13 mouse cellular contexts compared by ENCODE assay signal in the genomic region with DNA sequence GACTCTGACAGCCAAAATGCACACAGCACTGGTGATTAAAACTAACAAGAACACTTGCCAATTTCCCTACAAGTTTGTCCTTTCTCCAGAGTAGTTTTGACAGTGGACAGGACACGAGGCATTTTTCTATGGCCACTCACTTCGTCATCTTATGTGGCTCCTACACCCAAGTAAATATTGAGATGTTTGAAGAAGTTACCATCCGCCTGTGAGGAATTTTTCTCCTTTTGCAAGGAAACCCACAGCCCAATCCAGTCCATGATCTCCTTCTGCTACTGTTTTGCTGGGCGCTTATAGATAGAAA. TPM values are rescaled to one million over a fixed set of nuclear protein-coding genes. Genes with fewer than 3 reads are reported as not detected.
A peak's percentile ranks its signal among the peaks of the same experiment; 100 is the strongest.
DNase-seq lines count a peak whose midpoint lies in the region; ATAC-seq and TF ChIP-seq lines count a peak whose summit lies in the region.
"Had no signal": no experiment of that assay in that cellular context is flagged by ENCODE, and none has a peak within 500 bp of the region (broad histone marks: within the 10 kb centered on the region; RNA-seq: fewer than 3 reads in every experiment).

No protein-coding gene starts in this region.

- WGBS in heart, postnatal 0 days = 64% methylated on average over 4 of the region's 4 CpGs
- WGBS in heart, embryonic 11.5 days (ENCODE audit: insufficient replicate concordance) = 48% methylated on average over 4 of the region's 4 CpGs
- WGBS in embryonic facial prominence, embryonic 15.5 days = 35% methylated on average over 4 of the region's 4 CpGs
- WGBS in limb, embryonic 15.5 days = 36% methylated on average over 4 of the region's 4 CpGs

- H3K27me3 ChIP-seq in heart, postnatal 0 days (ENCODE audit: control insufficient read depth, insufficient read depth, low read length) = peaks cover 3% of the 10 kb centered on the region; the same call in 1 of the 2 replicates
- peaks cover 3% of the 10 kb centered on the region; the same call in 1 of the 2 replicates for H3K27me3 ChIP-seq in heart, embryonic 11.5 days (ENCODE audit: control insufficient read depth, insufficient read depth, low read length)
- peaks cover 80% of the 10 kb centered on the region for H3K27me3 ChIP-seq in E14TG2a.4 (ENCODE audit: insufficient read depth, low read length)
- H3K27me3 ChIP-seq in embryonic facial prominence, embryonic 15.5 days = peaks cover 15% of the 10 kb centered on the region
- peaks cover 13% of the 10 kb centered on the region for H3K27me3 ChIP-seq in limb, embryonic 15.5 days

- no peak overlapping the region for H3K9ac ChIP-seq in heart, postnatal 0 days (replicated peaks; ENCODE audit: low read depth, low read length)
- H3K9ac ChIP-seq in heart, embryonic 11.5 days (ENCODE audit: low read depth, low read length) = no peak overlapping the region
- no peak overlapping the region for H3K9ac ChIP-seq in embryonic facial prominence, embryonic 15.5 days
- no peak overlapping the region for H3K9ac ChIP-seq in limb, embryonic 15.5 days
- H3K9ac ChIP-seq: hindbrain, embryonic 15.5 days; neural tube, embryonic 13.5 days had no signal

- no peak for TF ChIP-seq EP300 in heart, postnatal 0 days (IDR thresholded peaks at IDR 0.05; ENCODE audit: low read depth)

- DNase-seq in heart, postnatal 0 days (ENCODE audit: low spot score) = peak; percentile 22
- no peak for DNase-seq in ovary, adult 18-20 months (ENCODE audit: low spot score)
- no peak for DNase-seq in cerebellum, postnatal 14 days
- DNase-seq: adrenal gland, adult 2 months; thymus, postnatal 25 days had no signal

- ATAC-seq in heart, postnatal 0 days (ENCODE audit: insufficient read depth, low read depth) = no peak
- no peak for ATAC-seq in heart, embryonic 11.5 days (replicated peaks; ENCODE audit: insufficient number of reproducible peaks, low FRiP score, low TSS enrichment)
- ATAC-seq in embryonic facial prominence, embryonic 15.5 days (ENCODE audit: insufficient number of reproducible peaks, low FRiP score, low TSS enrichment, low read depth) = no peak
- ATAC-seq in limb, embryonic 15.5 days (ENCODE audit: insufficient number of reproducible peaks, low FRiP score, low TSS enrichment, low read depth) = no peak

- H3K36me3 ChIP-seq in heart, postnatal 0 days (replicated peaks; ENCODE audit: control insufficient read depth, insufficient read depth, low read length) = no peaks in the 10 kb centered on the region
- H3K36me3 ChIP-seq in heart, embryonic 11.5 days (ENCODE audit: control insufficient read depth, insufficient read depth, low read length) = no peaks in the 10 kb centered on the region
- no peaks in the 10 kb centered on the region for H3K36me3 ChIP-seq in E14TG2a.4 (ENCODE audit: insufficient read depth, low read length)
- no peaks in the 10 kb centered on the region for H3K36me3 ChIP-seq in embryonic facial prominence, embryonic 15.5 days
- H3K36me3 ChIP-seq in limb, embryonic 15.5 days = no peaks in the 10 kb centered on the region
- H3K36me3 ChIP-seq: hindbrain, embryonic 15.5 days; neural tube, embryonic 13.5 days had no signal

- H3K4me3 ChIP-seq in heart, postnatal 0 days (ENCODE audit: low read depth, low read length) = no peak overlapping the region
- H3K4me3 ChIP-seq in heart, embryonic 11.5 days (ENCODE audit: low read depth, low read length) = no peak overlapping the region
- H3K4me3 ChIP-seq in E14TG2a.4 (replicated peaks; ENCODE audit: low read length) = peak overlapping the region; percentile 39; the same call in 1 of the 2 replicates
- H3K4me3 ChIP-seq in embryonic facial prominence, embryonic 15.5 days (replicated peaks) = no peak overlapping the region
- H3K4me3 ChIP-seq in limb, embryonic 15.5 days = no peak overlapping the region
- H3K4me3 ChIP-seq: hindbrain, embryonic 15.5 days; neural tube, embryonic 13.5 days had no signal

- H3K4me2 ChIP-seq in heart, postnatal 0 days (ENCODE audit: low read depth, low read length) = no peak overlapping the region; the same call in 1 of the 2 replicates
- H3K4me2 ChIP-seq in heart, embryonic 11.5 days = no peak overlapping the region
- peak overlapping the region; percentile 23 for H3K4me2 ChIP-seq in embryonic facial prominence, embryonic 15.5 days (replicated peaks)
- H3K4me2 ChIP-seq in limb, embryonic 15.5 days = 0 out of 2 replicates have a peak overlapping the region, but pooled peaks have one; percentile 17
- H3K4me2 ChIP-seq: liver, embryonic 11.5 days had no signal

- H3K9me3 ChIP-seq in heart, postnatal 0 days (replicated peaks; ENCODE audit: control insufficient read depth, low read length) = no peaks in the 10 kb centered on the region
- H3K9me3 ChIP-seq in heart, embryonic 11.5 days (replicated peaks; ENCODE audit: control insufficient read depth, low read length) = no peaks in the 10 kb centered on the region
- H3K9me3 ChIP-seq in E14TG2a.4 (ENCODE audit: low read length) = no peaks in the 10 kb centered on the region
- no peaks in the 10 kb centered on the region for H3K9me3 ChIP-seq in embryonic facial prominence, embryonic 15.5 days (replicated peaks)
- H3K9me3 ChIP-seq in limb, embryonic 15.5 days = no peaks in the 10 kb centered on the region
- H3K9me3 ChIP-seq: hindbrain, embryonic 15.5 days; neural tube, embryonic 13.5 days had no signal

- no peak for TF ChIP-seq CTCF in heart, postnatal 0 days (IDR thresholded peaks at IDR 0.05; ENCODE audit: low read depth)
- TF ChIP-seq CTCF in E14TG2a.4 (conservative IDR thresholded peaks at IDR 0.05; ENCODE audit: low read length) = no peak

- no peak overlapping the region for H3K27ac ChIP-seq in heart, postnatal 0 days (ENCODE audit: low read depth)
- no peak overlapping the region for H3K27ac ChIP-seq in heart, embryonic 11.5 days (ENCODE audit: low read depth, low read length)
- H3K27ac ChIP-seq in embryonic facial prominence, embryonic 15.5 days (replicated peaks) = peak overlapping the region; percentile 29; the same call in 1 of the 2 replicates
- H3K27ac ChIP-seq in limb, embryonic 15.5 days = peak overlapping the region; percentile 54; the same call in 1 of the 2 replicates
- H3K27ac ChIP-seq: hindbrain, embryonic 15.5 days; kidney, postnatal 0 days; neural tube, embryonic 13.5 days had no signal

- H3K4me1 ChIP-seq in heart, postnatal 0 days (ENCODE audit: control insufficient read depth, insufficient read depth) = no peaks in the 10 kb centered on the region
- peaks cover 20% of the 10 kb centered on the region for H3K4me1 ChIP-seq in heart, embryonic 11.5 days (ENCODE audit: control insufficient read depth, insufficient read depth, low read length)
- peaks cover 50% of the 10 kb centered on the region for H3K4me1 ChIP-seq in E14TG2a.4 (replicated peaks; ENCODE audit: low read depth, low read length)
- peaks cover 35% of the 10 kb centered on the region for H3K4me1 ChIP-seq in embryonic facial prominence, embryonic 15.5 days
- H3K4me1 ChIP-seq in limb, embryonic 15.5 days = peaks cover 39% of the 10 kb centered on the region

RNA-seq across cellular contexts. Expression of a gene that starts 43.4 kb away (rescaled TPM):
- 15.3 and 27.0 TPM in 2 replicates for total RNA-seq in heart, postnatal 0 days (2014; rRNA removed; ENCODE audit: low replicate concordance)
- 5.2 and 5.7 TPM in 2 replicates for polyA plus RNA-seq in heart, postnatal 0 days (2015; fragmentation: Nextera tagmentation; extraction: Ambion mirVana)
- 16.7 and 17.3 TPM in 2 replicates for polyA plus RNA-seq in heart, embryonic 11.5 days (2014; fragmentation: Nextera tagmentation; extraction: Ambion mirVana)
- polyA plus RNA-seq in embryonic facial prominence, embryonic 15.5 days (2015; fragmentation: Nextera tagmentation; extraction: Ambion mirVana) = 10.7 and 11.3 TPM in 2 replicates
- polyA plus RNA-seq in limb, embryonic 15.5 days (2015; fragmentation: Nextera tagmentation; extraction: Ambion mirVana) = 8.1 and 9.5 TPM in 2 replicates

Comparison
In these comparisons a context has a peak if more than half of its experiments do, and no peak if none do; other contexts are left out.
1. H3K27ac ChIP-seq: peak in embryonic facial prominence, embryonic 15.5 days (single experiment) and limb, embryonic 15.5 days (single experiment); none in heart, postnatal 0 days (single experiment) and heart, embryonic 11.5 days (single experiment).
2. H3K4me2 ChIP-seq: peak in embryonic facial prominence, embryonic 15.5 days (single experiment) and limb, embryonic 15.5 days (single experiment); none in heart, postnatal 0 days (single experiment) and heart, embryonic 11.5 days (single experiment).